Mouse (Mus musculus) limb, embryonic 13.5 days (tissue): ENCODE measurements around the gene Pisd. TPM values are rescaled to one million over a fixed set of nuclear protein-coding genes. Genes with fewer than 3 reads are reported as not detected.
A peak's percentile ranks its signal among the peaks of the same experiment; 100 is the strongest.

Source experiments
- ATAC-seq: fragments of 200-750 bp; cut with Nextera tagmentation; 2 replicates; pipeline ENCODE4 v1.8.0; 2017; ENCODE audit warnings: low read depth, moderate number of reproducible peaks, moderate TSS enrichment; ENCODE audit not compliant: low FRiP score
- H3K27ac ChIP-seq: fragments of 300-500 bp; sonication (generic); 2 replicates; pipeline ENCODE4 v1.5.1; 2015; ENCODE audit warnings: inconsistent platforms, mild to moderate bottlenecking, moderate library complexity
- H3K27me3 ChIP-seq: fragments of 300-500 bp; sonication (generic); 2 replicates; pipeline ENCODE4 v1.6.1; 2015; ENCODE audit warnings: mild to moderate bottlenecking, inconsistent platforms
- H3K36me3 ChIP-seq: fragments of 300-500 bp; sonication (generic); 2 replicates; pipeline ENCODE4 v1.6.1; 2015; ENCODE audit warnings: inconsistent platforms, mild to moderate bottlenecking, moderate library complexity
- H3K4me1 ChIP-seq: fragments of 300-500 bp; sonication (generic); 2 replicates; pipeline ENCODE4 v1.6.1; 2015; ENCODE audit warnings: inconsistent platforms
- H3K4me2 ChIP-seq: fragments of 300-500 bp; sonication (generic); replicated peaks from 2 replicates; pipeline ENCODE4 v1.6.1; 2015; ENCODE audit warnings: inconsistent platforms, mild to moderate bottlenecking, moderate library complexity
- H3K4me3 ChIP-seq: fragments of 300-500 bp; sonication (generic); 2 replicates; pipeline ENCODE4 v1.5.1; 2015; ENCODE audit warnings: moderate library complexity, mild to moderate bottlenecking, inconsistent platforms
- H3K9ac ChIP-seq: fragments of 300-500 bp; sonication (generic); 2 replicates; pipeline ENCODE4 v1.6.1; 2015; ENCODE audit warnings: mild to moderate bottlenecking, inconsistent platforms
- H3K9me3 ChIP-seq: fragments of 300-500 bp; sonication (generic); 2 replicates; pipeline ENCODE4 v1.6.1; 2016; ENCODE audit warnings: inconsistent platforms
- WGBS: fragments of 180-500 bp; shearing (Covaris S2); methylation state at CpG from one replicate; pipeline ENCODE4 v1.1.7; 2015; 5-methylcytosine and 5-hydroxymethylcytosine counted together
- polyA plus RNA-seq: library from polyadenylated mRNA; unstranded; fragments of >200 nt; fragmentation: Nextera tagmentation; extraction: Ambion mirVana; gene quantifications from 2 replicates; pipeline ENCODE4 v1.2.1, GENCODE M21; 2015

Pisd gene
- polyA plus RNA-seq, 1 experiment from 2014 or later = 54.4 TPM

- Histone ChIP-seq H3K27ac (no peak overlapping the region), H3K4me1 (peaks cover 10% of the 10 kb centered on the region; the same call in 1 of the 2 replicates), H3K27me3 (no peaks in the 10 kb centered on the region), H3K9ac (no peak overlapping the region), H3K36me3 (no peaks in the 10 kb centered on the region), H3K9me3 (peaks cover 1% of the 10 kb centered on the region; the same call in 1 of the 2 replicates), H3K4me2 (no peak overlapping the region), H3K4me3 (no peak overlapping the region)
- 64% methylated on average over 9 of the region's 9 CpGs for whole genome bisulfite sequencing
- no peak for ATAC-seq
Measured at GRCm38 (mm10) chr5:32720416-32720815, 65.0 kb downstream of the Pisd start.

GRCm38 (mm10) chr5:32718916-32719315 lies 66.5 kb downstream of the Pisd start:
- Histone ChIP-seq H3K4me2 (no peak overlapping the region), H3K9ac (no peak overlapping the region), H3K27me3 (no peaks in the 10 kb centered on the region), H3K4me1 (peaks cover 10% of the 10 kb centered on the region; the same call in 1 of the 2 replicates), H3K36me3 (no peaks in the 10 kb centered on the region), H3K9me3 (no peaks in the 10 kb centered on the region), H3K27ac (no peak overlapping the region), H3K4me3 (no peak overlapping the region)
- 48% methylated on average over 6 of the region's 6 CpGs for WGBS
- ATAC-seq = no peak

- WGBS = 62% methylated on average over 1 of the region's 1 CpGs
Measured at GRCm38 (mm10) chr5:32717726-32718125, 67.7 kb downstream of the Pisd start.

GRCm38 (mm10) chr5:32713703-32714467 lies 71.6 kb downstream of the Pisd start:
- Histone ChIP-seq H3K36me3 (no peaks in the 10 kb centered on the region), H3K4me3 (peak overlapping the region; percentile 73), H3K4me1 (peaks cover 9% of the 10 kb centered on the region; the same call in 1 of the 2 replicates), H3K27me3 (no peaks in the 10 kb centered on the region), H3K9me3 (no peaks in the 10 kb centered on the region), H3K4me2 (peak overlapping the region; percentile 85), H3K27ac (peak overlapping the region; percentile 88), H3K9ac (peak overlapping the region; percentile 80)
- WGBS = under 1% methylated on average over 55 of the region's 55 CpGs
- peak; percentile 99 for ATAC-seq

More at GRCm38 (mm10) chr5:32717726-32718125, 67.7 kb downstream of the Pisd start:
- Histone ChIP-seq H3K4me2 (no peak overlapping the region), H3K4me3 (no peak overlapping the region), H3K36me3 (no peaks in the 10 kb centered on the region), H3K27me3 (no peaks in the 10 kb centered on the region), H3K27ac (no peak overlapping the region), H3K9me3 (no peaks in the 10 kb centered on the region), H3K4me1 (peaks cover 15% of the 10 kb centered on the region; the same call in 1 of the 2 replicates), H3K9ac (no peak overlapping the region)
- no peak for ATAC-seq

GRCm38 (mm10) chr5:32713042-32713702 lies 72.3 kb downstream of the Pisd start:
- H3K4me1 ChIP-seq = peaks cover 9% of the 10 kb centered on the region; the same call in 1 of the 2 replicates
- no peaks in the 10 kb centered on the region for H3K36me3 ChIP-seq
- peak overlapping the region; percentile 85 for H3K4me2 ChIP-seq
- WGBS = 27% methylated on average over 2 of the region's 2 CpGs
- peak overlapping the region; percentile 80 for H3K9ac ChIP-seq
- peak overlapping the region; percentile 88 for H3K27ac ChIP-seq
- peak overlapping the region; percentile 73 for H3K4me3 ChIP-seq
- no peaks in the 10 kb centered on the region for H3K27me3 ChIP-seq
- H3K9me3 ChIP-seq = no peaks in the 10 kb centered on the region
- no peak for ATAC-seq

GRCm38 (mm10) chr5:32712221-32713041 lies 73.0 kb downstream of the Pisd start:
- Histone ChIP-seq H3K9ac (no peak overlapping the region), H3K36me3 (no peaks in the 10 kb centered on the region), H3K4me3 (peak overlapping the region; percentile 73), H3K4me2 (peak overlapping the region; percentile 85; the same call in 1 of the 2 replicates), H3K9me3 (no peaks in the 10 kb centered on the region), H3K27ac (no peak overlapping the region), H3K27me3 (no peaks in the 10 kb centered on the region), H3K4me1 (peaks cover 9% of the 10 kb centered on the region; the same call in 1 of the 2 replicates)
- ATAC-seq = no peak
- WGBS = 72% methylated on average over 4 of the region's 4 CpGs

- Histone ChIP-seq H3K27me3 (no peaks in the 10 kb centered on the region), H3K4me3 (no peak overlapping the region), H3K4me1 (peaks cover 9% of the 10 kb centered on the region; the same call in 1 of the 2 replicates), H3K9me3 (no peaks in the 10 kb centered on the region), H3K9ac (no peak overlapping the region), H3K27ac (no peak overlapping the region), H3K36me3 (no peaks in the 10 kb centered on the region), H3K4me2 (no peak overlapping the region)
- no peak for ATAC-seq
- 76% methylated on average over 5 of the region's 5 CpGs for WGBS
Measured at GRCm38 (mm10) chr5:32711485-32711884, 74.0 kb downstream of the Pisd start.

GRCm38 (mm10) chr5:32706226-32706780 lies 79.1 kb downstream of the Pisd start:
- H3K36me3 ChIP-seq = no peaks in the 10 kb centered on the region
- H3K4me3 ChIP-seq = no peak overlapping the region
- no peaks in the 10 kb centered on the region for H3K4me1 ChIP-seq
- no peak overlapping the region for H3K4me2 ChIP-seq
- H3K9ac ChIP-seq = no peak overlapping the region
- no peaks in the 10 kb centered on the region for H3K27me3 ChIP-seq
- H3K9me3 ChIP-seq = no peaks in the 10 kb centered on the region
- WGBS = 77% methylated on average over 2 of the region's 2 CpGs
- ATAC-seq = no peak
- no peak overlapping the region for H3K27ac ChIP-seq

- H3K4me1 ChIP-seq = no peaks in the 10 kb centered on the region
- WGBS = 77% methylated on average over 5 of the region's 5 CpGs
- no peak overlapping the region for H3K9ac ChIP-seq
- no peaks in the 10 kb centered on the region for H3K36me3 ChIP-seq
- H3K27ac ChIP-seq = no peak overlapping the region
- no peak overlapping the region for H3K4me2 ChIP-seq
- no peak overlapping the region for H3K4me3 ChIP-seq
- H3K9me3 ChIP-seq = no peaks in the 10 kb centered on the region
- ATAC-seq = no peak
- no peaks in the 10 kb centered on the region for H3K27me3 ChIP-seq
Measured at GRCm38 (mm10) chr5:32697208-32697867, 88.1 kb downstream of the Pisd start.

- H3K4me1 ChIP-seq = no peaks in the 10 kb centered on the region
- no peak overlapping the region for H3K4me3 ChIP-seq
- no peak overlapping the region for H3K4me2 ChIP-seq
- WGBS = 58% methylated on average over 2 of the region's 2 CpGs
- H3K36me3 ChIP-seq = no peaks in the 10 kb centered on the region
- no peaks in the 10 kb centered on the region for H3K9me3 ChIP-seq
- H3K27ac ChIP-seq = no peak overlapping the region
- H3K9ac ChIP-seq = no peak overlapping the region
- H3K27me3 ChIP-seq = no peaks in the 10 kb centered on the region
- no peak for ATAC-seq
Measured at GRCm38 (mm10) chr5:32693411-32693810, 92.0 kb downstream of the Pisd start.
